Mouse (Mus musculus) macrophage (primary cell): Measurements from ENCODE around the gene Bola3. TPM values are rescaled to one million over a fixed set of nuclear protein-coding genes. Genes with fewer than 3 reads are reported as not detected.

Experiments
- H3K27ac ChIP-seq: fragments of 350-480 bp; formaldehyde crosslinking; 2 replicates; pipeline ENCODE4 v1.9.0; 2021
- H3K36me3 ChIP-seq: fragments of 350-480 bp; formaldehyde crosslinking; 2 replicates; pipeline ENCODE4 v1.9.0; 2021; ENCODE audit errors: inconsistent target
- H3K4me3 ChIP-seq: fragments of 350-480 bp; formaldehyde crosslinking; 2 replicates; pipeline ENCODE4 v1.9.0; 2021; ENCODE audit errors: inconsistent target
- H3K79me2 ChIP-seq: fragments of 350-480 bp; formaldehyde crosslinking; 2 replicates; pipeline ENCODE4 v1.9.0; 2021; ENCODE audit errors: inconsistent target
- WGBS: methylation state at CpG from one replicate; pipeline ENCODE4 v1.1.7; 2026; ENCODE audit warnings: inconsistent platforms; ENCODE audit not compliant: missing documents; 5-methylcytosine and 5-hydroxymethylcytosine counted together
- polyA plus RNA-seq: library from polyadenylated mRNA; stranded (reverse); fragments of 250-400 nt; gene quantifications from 3 replicates; pipeline ENCODE4 v1.2.4, GENCODE M21; 2018; ENCODE audit warnings: inconsistent platforms

Bola3 gene
- polyA plus RNA-seq, 1 experiment from 2014 or later, result 56.8 TPM

GRCm38 (mm10) chr6:83395544-83396229 is 46.7 kb downstream of the Bola3 start:
- Histone ChIP-seq H3K36me3 (peaks cover 81% of the 10 kb centered on the region), H3K79me2 (peaks cover 100% of the 10 kb centered on the region), H3K27ac (no peak overlapping the region), H3K4me3 (no peak overlapping the region)
- 92% methylated on average over 14 of the region's 15 CpGs for WGBS

DNA sequence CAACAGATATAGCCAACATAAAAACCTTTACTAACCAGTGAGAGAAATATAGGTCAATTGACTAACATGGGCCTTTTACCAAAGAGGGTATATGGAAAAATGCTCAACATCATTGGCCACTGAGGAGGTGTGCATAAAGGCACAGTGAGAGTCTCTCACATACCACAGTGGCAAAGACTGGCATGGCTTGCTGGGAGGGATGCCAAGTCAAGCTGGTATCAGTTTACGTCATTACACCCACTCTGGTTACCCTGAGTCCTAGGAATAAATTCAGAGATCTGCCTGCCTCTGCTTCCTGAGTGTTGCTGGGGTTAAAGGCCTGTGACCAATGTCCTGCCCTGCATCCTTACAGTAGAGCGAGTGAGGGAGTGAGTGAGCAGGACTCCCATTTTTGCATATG is 47.8 kb downstream of the Bola3 start:
- no peak overlapping the region for H3K27ac ChIP-seq
- H3K4me3 ChIP-seq, result no peak overlapping the region
- H3K79me2 ChIP-seq, result peaks cover 100% of the 10 kb centered on the region
- WGBS, result 92% methylated on average over 2 of the region's 2 CpGs
- H3K36me3 ChIP-seq, result peaks cover 83% of the 10 kb centered on the region

DNA sequence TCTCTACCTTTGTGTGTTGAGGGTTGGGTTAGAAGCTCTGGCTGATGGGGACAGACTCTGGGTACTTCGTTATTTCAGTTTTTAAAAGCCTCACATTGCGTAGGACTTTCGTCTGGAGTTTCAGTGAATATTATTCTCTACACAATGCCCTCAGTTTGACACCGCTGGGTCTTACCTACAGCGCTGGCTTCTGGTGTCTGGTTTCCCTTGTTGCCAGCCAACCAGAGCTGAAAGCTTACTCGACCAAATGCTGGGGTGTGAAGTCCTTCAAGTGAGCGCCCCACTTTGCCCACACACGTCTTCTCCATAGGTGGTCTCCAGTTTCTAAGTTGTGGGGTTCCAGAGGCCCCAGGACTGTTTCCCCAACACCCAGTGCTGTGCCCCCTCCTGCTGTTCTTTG is 48.8 kb downstream of the Bola3 start:
- H3K27ac ChIP-seq, result no peak overlapping the region
- H3K4me3 ChIP-seq, result no peak overlapping the region
- H3K36me3 ChIP-seq, result peaks cover 83% of the 10 kb centered on the region
- WGBS, result 94% methylated on average over 7 of the region's 8 CpGs
- H3K79me2 ChIP-seq, result peaks cover 100% of the 10 kb centered on the region

DNA sequence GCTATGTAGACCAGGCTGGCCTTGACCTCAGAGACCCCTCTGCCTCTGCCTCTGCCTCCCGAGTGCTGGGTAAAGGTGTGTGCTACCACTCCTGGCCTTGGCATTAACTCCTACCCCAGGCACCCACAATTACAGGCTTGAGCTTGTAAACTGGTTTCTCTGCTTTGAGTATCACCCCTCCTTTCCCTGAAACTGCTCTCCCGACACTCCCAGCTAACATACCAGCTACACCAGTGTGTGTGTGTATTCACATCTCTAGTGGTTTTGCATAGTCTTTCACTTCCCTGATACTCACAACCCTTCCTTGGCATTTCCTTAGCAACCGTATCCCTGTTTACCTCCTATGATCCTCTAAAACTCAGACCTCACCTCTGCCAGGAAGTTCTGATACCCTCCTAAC is 50.8 kb downstream of the Bola3 start:
- peaks cover 86% of the 10 kb centered on the region for H3K36me3 ChIP-seq

DNA sequence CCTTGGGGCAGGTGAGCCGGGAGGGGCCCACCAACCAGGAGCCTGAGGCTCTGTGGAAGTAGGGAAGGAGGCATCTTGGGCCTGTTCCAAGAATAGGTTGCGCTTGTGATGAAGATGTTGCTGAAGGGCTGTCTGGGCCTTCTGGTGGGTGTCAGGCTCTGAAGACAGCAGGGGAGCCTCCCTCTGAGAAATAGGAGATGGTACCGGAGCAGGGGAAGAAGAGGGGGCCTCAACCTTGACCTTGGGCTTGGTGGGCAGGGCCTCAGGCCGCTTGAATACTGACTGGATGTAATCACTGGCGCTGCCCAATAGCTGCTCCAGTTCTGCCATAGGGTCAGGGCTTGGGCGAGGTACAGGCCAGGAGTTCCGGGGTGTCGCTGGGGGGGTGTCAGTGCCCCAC is 54.5 kb downstream of the Bola3 start:
- 99% methylated on average over 7 of the region's 8 CpGs for WGBS
- Histone ChIP-seq H3K4me3 (no peak overlapping the region), H3K79me2 (peaks cover 100% of the 10 kb centered on the region), H3K27ac (no peak overlapping the region), H3K36me3 (peaks cover 79% of the 10 kb centered on the region)

More for the DNA sequence above, 50.8 kb downstream of the Bola3 start:
- peaks cover 100% of the 10 kb centered on the region for H3K79me2 ChIP-seq
- 87% methylated on average over 3 of the region's 3 CpGs for WGBS
- no peak overlapping the region for H3K4me3 ChIP-seq
- no peak overlapping the region for H3K27ac ChIP-seq

DNA sequence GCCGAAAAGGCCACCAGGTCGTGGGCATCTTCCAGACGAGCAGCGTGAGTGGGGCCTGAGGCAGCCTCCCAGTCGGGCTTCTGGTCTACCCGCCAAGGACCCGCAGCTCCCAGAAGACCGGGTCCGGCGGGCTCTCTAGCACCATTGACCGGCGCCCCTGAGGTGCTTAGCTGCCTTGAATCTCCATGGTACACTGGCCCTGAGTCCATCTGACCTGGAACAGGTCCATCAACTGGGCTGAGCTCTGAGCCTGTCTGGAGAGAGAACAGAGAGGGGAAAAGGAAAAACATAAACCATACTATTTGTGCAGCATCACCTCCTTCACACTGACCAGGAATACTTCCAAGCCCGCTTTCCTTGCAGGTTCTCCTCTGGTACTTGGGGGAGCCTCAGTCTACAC is 55.6 kb downstream of the Bola3 start:
- H3K79me2 ChIP-seq, result peaks cover 100% of the 10 kb centered on the region
- no peak overlapping the region for H3K4me3 ChIP-seq
- peaks cover 78% of the 10 kb centered on the region for H3K36me3 ChIP-seq
- H3K27ac ChIP-seq, result no peak overlapping the region
- WGBS, result 97% methylated on average over 10 of the region's 13 CpGs

DNA sequence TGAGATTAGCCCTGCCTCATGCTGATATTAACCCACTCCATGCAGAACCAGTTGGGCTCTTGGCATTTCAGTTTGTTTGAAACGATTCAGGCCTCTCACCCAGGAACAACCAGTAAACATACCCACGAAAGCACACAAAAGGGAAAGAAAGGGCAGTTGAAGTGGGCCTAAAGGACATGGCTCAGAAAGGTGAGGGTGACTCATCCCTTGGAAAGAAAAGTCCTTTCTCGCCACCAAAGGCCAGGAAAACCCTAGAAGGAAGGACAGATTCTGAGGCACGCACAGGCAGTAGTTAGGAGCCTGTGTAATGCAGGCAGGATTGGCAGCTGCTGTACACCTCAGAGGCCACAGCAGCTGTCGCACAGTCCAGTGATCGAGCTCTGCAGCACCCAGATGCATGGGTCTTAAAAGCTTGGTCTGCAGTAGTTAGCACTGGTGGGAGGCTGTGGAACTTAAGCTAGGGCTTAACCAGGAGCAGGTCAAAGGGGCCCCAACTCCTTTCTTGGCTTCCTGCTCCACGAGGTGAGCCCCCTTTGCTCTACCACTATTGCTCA is 56.6 kb downstream of the Bola3 start:
- Histone ChIP-seq H3K4me3 (no peak overlapping the region), H3K79me2 (peaks cover 100% of the 10 kb centered on the region), H3K27ac (no peak overlapping the region), H3K36me3 (peaks cover 80% of the 10 kb centered on the region)
- WGBS, result 89% methylated on average over 7 of the region's 7 CpGs

DNA sequence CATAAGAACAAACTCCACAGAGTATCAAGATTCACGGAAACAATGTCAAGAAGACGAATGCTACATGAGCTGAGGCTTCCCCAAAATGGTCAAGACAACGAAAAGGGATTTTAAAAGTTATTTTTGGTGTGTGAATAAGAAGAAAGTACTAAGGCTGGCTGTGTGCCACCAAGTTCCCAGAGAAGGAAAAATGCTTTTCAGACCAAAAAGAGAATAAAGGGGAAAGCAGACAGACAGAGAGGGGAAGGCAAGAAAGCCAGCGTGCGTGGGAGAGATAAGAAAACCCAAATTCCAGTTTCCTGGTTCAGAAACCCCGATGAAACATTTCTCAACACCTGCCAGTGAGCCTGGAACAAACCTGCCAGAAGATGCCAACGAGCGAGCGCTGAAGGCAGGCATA is 59.6 kb downstream of the Bola3 start:
- Histone ChIP-seq H3K4me3 (no peak overlapping the region), H3K27ac (no peak overlapping the region), H3K36me3 (peaks cover 53% of the 10 kb centered on the region), H3K79me2 (peaks cover 100% of the 10 kb centered on the region)
- 46% methylated on average over 8 of the region's 9 CpGs for whole genome bisulfite sequencing

Other genes starting within 250 kb of the Bola3 start
- gene Ccdc142, start 247.5 kb upstream of the Bola3 start, polyA plus RNA-seq, result 0.99 to 3.0 TPM (median 1.5 TPM) in 3 replicates
- gene Gm42688, start 247.5 kb upstream of the Bola3 start, polyA plus RNA-seq, result 1.6 to 3.7 TPM (median 2.8 TPM) in 3 replicates
- 18.3 to 47.9 TPM (median 27.0 TPM) in 3 replicates for gene Mrpl53, start 240.1 kb upstream of the Bola3 start, polyA plus RNA-seq
- gene Mogs, start 233.7 kb upstream of the Bola3 start, polyA plus RNA-seq, result 8.4 to 31.8 TPM (median 16.2 TPM) in 3 replicates
- gene Wbp1, start 227.6 kb upstream of the Bola3 start, polyA plus RNA-seq, result 13.1 to 20.6 TPM (median 14.1 TPM) in 3 replicates
- gene Ino80b, start 223.7 kb upstream of the Bola3 start, polyA plus RNA-seq, result 16.6 to 24.5 TPM (median 22.9 TPM) in 3 replicates
- gene Rtkn, start 213.7 kb upstream of the Bola3 start, polyA plus RNA-seq, result 1.3 to 2.1 TPM (median 1.4 TPM) in 3 replicates
- gene Wdr54, start 192.8 kb upstream of the Bola3 start, polyA plus RNA-seq, result 0.30 to 1.1 TPM (median 0.42 TPM) in 3 replicates
- 0.19 TPM in 1 of 3 replicates, not detected in the others for gene 1700003E16Rik, start 192.7 kb upstream of the Bola3 start, polyA plus RNA-seq
- gene Dctn1, start 183.2 kb upstream of the Bola3 start, polyA plus RNA-seq, result 61.5 to 68.3 TPM (median 66.2 TPM) in 3 replicates
- gene Slc4a5, start 129.3 kb upstream of the Bola3 start, polyA plus RNA-seq, result not detected in 3 replicates
- 5.4 to 17.7 TPM (median 8.3 TPM) in 3 replicates for gene Mthfd2, start 23.2 kb upstream of the Bola3 start, polyA plus RNA-seq
- gene Mob1a, start 23.1 kb upstream of the Bola3 start, polyA plus RNA-seq, result 82.5 to 141 TPM (median 132 TPM) in 3 replicates
- gene Tet3, start 109.9 kb downstream of the Bola3 start, polyA plus RNA-seq, result 13.9 to 21.1 TPM (median 19.1 TPM) in 3 replicates
- gene Dguok, start 157.8 kb downstream of the Bola3 start, polyA plus RNA-seq, result 30.7 to 54.0 TPM (median 30.9 TPM) in 3 replicates
- gene Actg2, start 187.1 kb downstream of the Bola3 start, polyA plus RNA-seq, result 0.21 TPM in 1 of 3 replicates, not detected in the others
- gene Stambp, start 223.6 kb downstream of the Bola3 start, polyA plus RNA-seq, result 22.5 to 49.4 TPM (median 24.4 TPM) in 3 replicates